Mouse (Mus musculus) hindbrain, embryonic 14.5 days (tissue): ENCODE measurements around the gene Fam126a. TPM values are rescaled to one million over a fixed set of nuclear protein-coding genes. Genes with fewer than 3 reads are reported as not detected.

ENCODE experiments used
- ATAC-seq: fragments of 200-750 bp; cut with Nextera tagmentation; 2 replicates; pipeline ENCODE4 v1.8.0; 2017; ENCODE audit warnings: moderate number of reproducible peaks, mild to moderate bottlenecking, moderate TSS enrichment, moderate library complexity; ENCODE audit not compliant: low FRiP score
- DNase-seq: peaks from one replicate; pipeline ENCODE4 v3.0.0-alpha.2; 2015; ENCODE audit warnings: low spot score
- H3K27ac ChIP-seq: fragments of 300-500 bp; sonication (generic); 2 replicates; pipeline ENCODE4 v1.5.1; 2014; ENCODE audit warnings: mild to moderate bottlenecking, moderate library complexity
- H3K27me3 ChIP-seq: fragments of 300-500 bp; sonication (generic); 2 replicates; pipeline ENCODE4 v1.6.1; 2014; ENCODE audit warnings: mild to moderate bottlenecking, low read length, mixed read lengths; ENCODE audit not compliant: control insufficient read depth, insufficient read depth
- H3K36me3 ChIP-seq: fragments of 300-500 bp; sonication (generic); replicated peaks from 2 replicates; pipeline ENCODE4 v1.6.1; 2014; ENCODE audit not compliant: control insufficient read depth, insufficient read depth
- H3K4me1 ChIP-seq: fragments of 300-500 bp; sonication (generic); replicated peaks from 2 replicates; pipeline ENCODE4 v1.6.1; 2014; ENCODE audit warnings: antibody characterized with exemption, low read length, mixed read lengths; ENCODE audit not compliant: control insufficient read depth, insufficient read depth
- H3K4me2 ChIP-seq: fragments of 300-500 bp; sonication (generic); replicated peaks from 2 replicates; pipeline ENCODE4 v1.6.1; 2014; ENCODE audit warnings: mild to moderate bottlenecking, moderate library complexity
- H3K4me3 ChIP-seq: fragments of 300-500 bp; sonication (generic); replicated peaks from 2 replicates; pipeline ENCODE4 v1.5.1; 2014; ENCODE audit warnings: mild to moderate bottlenecking, low read length
- H3K9ac ChIP-seq: fragments of 300-500 bp; sonication (generic); 2 replicates; pipeline ENCODE4 v1.6.1; 2014
- H3K9me3 ChIP-seq: fragments of 300-500 bp; sonication (generic); 2 replicates; pipeline ENCODE4 v1.6.1; 2016; ENCODE audit warnings: low read length; ENCODE audit not compliant: control insufficient read depth
- WGBS: fragments of 180-500 bp; shearing (Covaris S2); extraction: QIAGEN DNeasy Blood & Tissue Kit; methylation state at CpG from one replicate; pipeline ENCODE4 v1.1.7; 2014; 5-methylcytosine and 5-hydroxymethylcytosine counted together
- polyA plus RNA-seq: library from polyadenylated mRNA; unstranded; fragments of >200 nt; fragmentation: Nextera tagmentation; extraction: Ambion mirVana; gene quantifications from 2 replicates; pipeline ENCODE4 v1.2.1, GENCODE M21; 2014

Fam126a gene
- polyA plus RNA-seq, 1 experiment from 2014 or later, result 37.9 TPM

GRCm38 (mm10) chr5:24057592-24057991 lies 27.1 kb upstream of the Fam126a start:
- DNase-seq, result no peak
- Histone ChIP-seq H3K4me2 (no peak overlapping the region), H3K4me1 (peaks cover 6% of the 10 kb centered on the region), H3K27me3 (no peaks in the 10 kb centered on the region), H3K27ac (no peak overlapping the region), H3K9ac (no peak overlapping the region), H3K9me3 (peaks cover 10% of the 10 kb centered on the region), H3K36me3 (no peaks in the 10 kb centered on the region), H3K4me3 (no peak overlapping the region)
- no peak for ATAC-seq
- 77% methylated on average over 3 of the region's 3 CpGs for WGBS

GRCm38 (mm10) chr5:24056865-24057264 lies 26.4 kb upstream of the Fam126a start:
- Histone ChIP-seq H3K27ac (no peak overlapping the region), H3K27me3 (no peaks in the 10 kb centered on the region), H3K36me3 (no peaks in the 10 kb centered on the region), H3K9me3 (peaks cover 10% of the 10 kb centered on the region), H3K4me3 (no peak overlapping the region), H3K9ac (no peak overlapping the region), H3K4me2 (no peak overlapping the region), H3K4me1 (peaks cover 6% of the 10 kb centered on the region)
- WGBS, result 96% methylated on average over 2 of the region's 2 CpGs
- ATAC-seq (no peak), DNase-seq (no peak)

- no peak overlapping the region for H3K4me3 ChIP-seq
- no peaks in the 10 kb centered on the region for H3K27me3 ChIP-seq
- DNase-seq (no peak), ATAC-seq (no peak)
- WGBS, result 91% methylated on average over 3 of the region's 3 CpGs
- H3K36me3 ChIP-seq, result no peaks in the 10 kb centered on the region
- H3K9ac ChIP-seq, result no peak overlapping the region
- peaks cover 10% of the 10 kb centered on the region for H3K9me3 ChIP-seq
- H3K4me1 ChIP-seq, result peaks cover 6% of the 10 kb centered on the region
- no peak overlapping the region for H3K27ac ChIP-seq
- no peak overlapping the region for H3K4me2 ChIP-seq
Observed at GRCm38 (mm10) chr5:24054382-24054781, 23.9 kb upstream of the Fam126a start.

- H3K9ac ChIP-seq, result no peak overlapping the region
- peaks cover 10% of the 10 kb centered on the region for H3K9me3 ChIP-seq
- H3K27me3 ChIP-seq, result no peaks in the 10 kb centered on the region
- no peak overlapping the region for H3K4me3 ChIP-seq
- no peak overlapping the region for H3K4me2 ChIP-seq
- H3K4me1 ChIP-seq, result peaks cover 6% of the 10 kb centered on the region
- peak; percentile 65 for DNase-seq
- 52% methylated on average over 9 of the region's 9 CpGs for WGBS
- H3K27ac ChIP-seq, result peak overlapping the region; percentile 32; the same call in 1 of the 2 replicates
- ATAC-seq, result no peak
- H3K36me3 ChIP-seq, result no peaks in the 10 kb centered on the region
Observed at GRCm38 (mm10) chr5:24053245-24054190, 23.0 kb upstream of the Fam126a start.

GRCm38 (mm10) chr5:24051755-24052675 lies 21.5 kb upstream of the Fam126a start:
- DNase-seq (no peak), ATAC-seq (no peak)
- WGBS, result 67% methylated on average over 16 of the region's 16 CpGs
- Histone ChIP-seq H3K9ac (no peak overlapping the region), H3K4me2 (no peak overlapping the region), H3K27me3 (no peaks in the 10 kb centered on the region), H3K27ac (no peak overlapping the region), H3K4me1 (peaks cover 11% of the 10 kb centered on the region), H3K36me3 (no peaks in the 10 kb centered on the region), H3K4me3 (no peak overlapping the region), H3K9me3 (peaks cover 5% of the 10 kb centered on the region)

- no peaks in the 10 kb centered on the region for H3K36me3 ChIP-seq
- ATAC-seq, result no peak
- H3K27me3 ChIP-seq, result no peaks in the 10 kb centered on the region
- no peak overlapping the region for H3K4me2 ChIP-seq
- H3K9me3 ChIP-seq, result no peaks in the 10 kb centered on the region
- DNase-seq, result no peak
- H3K4me3 ChIP-seq, result no peak overlapping the region
- no peak overlapping the region for H3K9ac ChIP-seq
- H3K4me1 ChIP-seq, result peaks cover 11% of the 10 kb centered on the region
- WGBS, result 25% methylated on average over 1 of the region's 1 CpGs
- H3K27ac ChIP-seq, result no peak overlapping the region
Observed at GRCm38 (mm10) chr5:24047821-24048220, 17.3 kb upstream of the Fam126a start.

- H3K4me1 ChIP-seq, result peaks cover 11% of the 10 kb centered on the region
- ATAC-seq (no peak), DNase-seq (no peak)
- no peak overlapping the region for H3K9ac ChIP-seq
- H3K9me3 ChIP-seq, result no peaks in the 10 kb centered on the region
- H3K27ac ChIP-seq, result no peak overlapping the region
- no peaks in the 10 kb centered on the region for H3K27me3 ChIP-seq
- no peak overlapping the region for H3K4me3 ChIP-seq
- 88% methylated on average over 7 of the region's 7 CpGs for WGBS
- H3K36me3 ChIP-seq, result no peaks in the 10 kb centered on the region
- H3K4me2 ChIP-seq, result no peak overlapping the region
Observed at GRCm38 (mm10) chr5:24047001-24047400, 16.5 kb upstream of the Fam126a start.

- H3K4me2 ChIP-seq, result no peak overlapping the region
- DNase-seq (peak; percentile 69), ATAC-seq (peak; percentile 81; the same call in 1 of the 2 replicates)
- no peaks in the 10 kb centered on the region for H3K36me3 ChIP-seq
- H3K27ac ChIP-seq, result no peak overlapping the region
- 41% methylated on average over 4 of the region's 4 CpGs for WGBS
- no peaks in the 10 kb centered on the region for H3K27me3 ChIP-seq
- H3K9ac ChIP-seq, result no peak overlapping the region
- H3K4me3 ChIP-seq, result no peak overlapping the region
- H3K9me3 ChIP-seq, result no peaks in the 10 kb centered on the region
- H3K4me1 ChIP-seq, result peaks cover 11% of the 10 kb centered on the region
Observed at GRCm38 (mm10) chr5:24045998-24046631, 15.6 kb upstream of the Fam126a start.

- 39% methylated on average over 1 of the region's 1 CpGs for WGBS
- Histone ChIP-seq H3K27ac (no peak overlapping the region), H3K36me3 (no peaks in the 10 kb centered on the region), H3K27me3 (no peaks in the 10 kb centered on the region), H3K9me3 (no peaks in the 10 kb centered on the region), H3K4me3 (no peak overlapping the region), H3K4me2 (no peak overlapping the region), H3K4me1 (peaks cover 11% of the 10 kb centered on the region), H3K9ac (no peak overlapping the region)
- no peak for ATAC-seq
- DNase-seq, result no peak
Observed at GRCm38 (mm10) chr5:24044387-24044786, 13.9 kb upstream of the Fam126a start.
